Mouse (Mus musculus) urinary bladder, postnatal 4 days (tissue): Measurements from ENCODE around the gene Megf11.

Experiments used
- DNase-seq, 2 experiments: peaks; one replicate each; pipeline ENCODE4 v3.0.0; 2021 to 2022; ENCODE audit warnings: low spot score in 2 of 2

Megf11 gene

DNA sequence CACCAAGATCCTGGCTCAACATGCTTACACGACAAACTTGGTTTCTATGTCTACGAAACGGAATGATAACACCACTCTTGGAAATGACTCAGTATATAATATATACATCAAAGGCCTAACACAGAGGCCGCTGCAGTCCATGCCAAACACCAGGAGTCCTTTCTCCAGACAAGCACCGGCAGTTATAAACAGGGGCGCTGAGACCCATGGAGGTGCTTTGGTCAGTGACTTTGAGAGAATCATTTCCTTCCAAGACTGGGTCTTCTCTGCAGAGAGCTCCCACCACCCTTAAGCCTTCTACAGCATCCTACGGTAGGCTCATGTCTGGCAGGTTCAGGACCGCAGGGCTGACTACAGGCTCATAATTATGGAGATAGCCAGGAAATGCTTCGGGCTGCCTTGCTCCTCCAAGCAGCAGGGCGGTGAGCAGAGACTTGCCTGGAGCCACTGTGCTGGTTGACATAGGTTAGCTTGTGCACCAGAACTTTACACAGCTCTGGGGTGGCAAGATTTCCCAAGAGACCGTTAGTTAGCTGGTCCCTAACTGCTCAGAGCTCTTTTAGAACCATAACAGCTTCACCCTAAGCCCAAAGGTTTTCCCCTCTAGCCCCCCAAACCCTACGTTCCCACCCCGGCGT, 219.8 kb downstream of the Megf11 start:
- no peak for DNase-seq

DNA sequence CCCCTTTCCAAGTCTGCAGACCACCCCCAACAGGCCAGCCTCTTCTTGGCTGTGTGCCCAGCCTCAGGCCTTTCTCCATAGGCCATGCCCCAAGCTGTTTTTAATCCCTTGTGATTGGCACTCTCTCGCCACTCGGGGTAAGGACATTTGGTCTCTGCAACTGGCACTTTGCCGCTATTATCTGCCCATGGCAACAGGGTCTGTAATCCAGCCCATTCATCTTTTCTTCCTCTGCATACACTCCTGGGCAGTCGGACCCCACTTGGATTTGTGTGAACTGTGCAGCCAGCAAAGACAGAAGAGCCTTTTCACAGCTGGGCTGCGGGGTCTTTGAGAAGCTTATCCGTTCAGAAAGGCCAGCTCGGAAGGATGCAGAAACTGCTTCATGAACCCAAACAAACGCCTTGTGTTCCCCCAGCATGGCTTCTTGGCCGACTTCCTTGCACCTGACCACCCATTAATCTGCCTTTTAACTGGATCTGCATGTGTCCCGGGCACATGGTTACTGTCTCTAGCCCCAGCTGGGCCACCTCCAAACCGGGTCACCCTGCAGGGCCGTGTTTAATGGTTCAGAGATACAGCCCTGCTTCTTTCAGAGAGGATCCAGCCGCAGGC, 220.4 kb downstream of the Megf11 start:
- no peak for DNase-seq

DNA sequence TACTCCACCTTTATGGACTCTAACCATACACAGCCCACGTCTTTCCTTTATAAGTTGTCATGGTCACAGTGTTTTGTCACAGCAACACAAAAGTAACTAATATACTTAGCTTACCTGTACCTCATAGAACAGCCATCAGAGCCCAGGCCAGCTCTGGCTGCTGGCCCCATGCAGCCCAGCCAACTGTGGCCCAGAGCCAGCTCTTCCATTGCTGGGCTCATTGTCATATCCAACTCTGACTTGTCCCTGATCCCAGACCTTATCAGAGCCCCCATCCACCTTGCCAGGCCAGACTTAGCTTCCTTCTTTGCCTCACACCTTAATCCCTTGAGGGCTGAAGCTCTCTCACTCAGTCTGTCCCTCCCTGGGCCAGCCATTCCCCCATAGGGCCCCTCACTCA, 221.6 kb downstream of the Megf11 start:
- DNase-seq, result no peak

- no peak for DNase-seq
Observed at GRCm38 (mm10) chr9:64609546-64609945, 224.1 kb downstream of the Megf11 start.

GRCm38 (mm10) chr9:64612121-64612983, 226.9 kb downstream of the Megf11 start:
- DNase-seq, result no peak

DNA sequence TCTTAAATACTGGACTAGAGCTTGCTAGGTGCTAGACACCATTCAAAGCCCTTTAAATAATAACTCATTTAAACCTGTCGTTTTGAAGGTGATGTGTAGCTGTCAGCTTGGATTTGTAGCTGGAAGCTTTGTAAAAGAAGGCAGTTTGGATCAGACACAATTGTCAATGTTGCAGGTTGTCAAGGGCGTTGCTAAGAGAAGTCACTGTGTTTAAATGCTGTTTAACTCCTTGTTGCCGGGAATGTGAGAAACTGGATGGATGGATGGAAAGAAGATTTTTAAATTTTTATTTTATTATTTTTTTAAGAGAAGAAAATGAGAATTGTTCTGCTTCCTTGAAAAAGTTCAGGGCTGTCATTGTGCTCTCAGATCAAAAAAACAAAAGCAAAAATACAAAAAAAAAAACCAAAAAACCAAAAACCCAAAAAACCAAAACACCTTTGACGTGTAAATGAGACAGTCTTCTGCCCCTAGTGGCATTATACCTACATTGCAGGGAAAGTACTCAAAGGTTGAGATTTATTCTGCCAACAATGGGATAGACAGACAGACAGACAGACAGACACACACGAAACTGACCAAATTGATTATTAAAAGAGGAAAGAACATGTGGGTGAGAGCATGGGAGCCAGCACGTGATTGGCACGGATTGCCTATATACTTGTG, 227.7 kb downstream of the Megf11 start:
- no peak for DNase-seq

- no peak for DNase-seq
Observed at GRCm38 (mm10) chr9:64617413-64617812, 232.0 kb downstream of the Megf11 start.

DNA sequence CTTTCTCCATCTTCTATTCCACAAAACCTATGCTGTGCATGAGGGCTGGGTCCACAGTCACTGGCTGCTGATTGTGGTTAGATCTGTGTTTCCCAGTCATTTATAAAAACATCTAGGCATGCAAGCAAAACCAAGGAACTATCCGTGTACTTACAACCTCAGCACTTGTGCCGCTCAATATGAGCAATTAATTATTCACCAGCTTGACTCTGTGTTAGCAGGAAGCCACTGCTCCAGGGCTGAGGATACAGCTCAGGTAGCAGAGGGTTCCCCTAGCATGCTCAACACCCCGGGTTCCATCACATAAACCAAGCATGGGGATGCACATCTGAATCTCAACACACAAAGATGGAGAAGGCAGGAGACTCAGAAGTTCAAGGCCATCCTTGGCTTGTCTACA, 233.0 kb downstream of the Megf11 start:
- DNase-seq, result no peak

DNA sequence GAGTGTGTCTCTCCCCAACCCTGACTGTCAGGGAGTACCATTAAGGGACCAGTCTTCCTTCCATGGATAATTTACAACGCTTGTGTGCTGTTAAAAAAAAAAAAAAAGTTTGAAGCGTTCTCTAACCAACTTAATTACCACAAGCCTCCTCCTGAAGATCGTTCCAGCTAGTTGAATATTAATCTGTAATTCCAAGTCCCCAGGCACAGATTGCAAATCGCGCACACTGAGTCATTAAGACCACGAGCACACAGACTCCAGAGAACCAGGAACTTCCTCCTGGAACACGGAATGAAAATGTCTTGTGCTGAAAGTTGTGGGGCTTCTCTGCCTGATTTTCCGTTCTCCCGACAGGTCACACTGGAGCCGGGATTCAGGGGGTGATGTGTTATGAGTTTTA, 234.0 kb downstream of the Megf11 start:
- no peak for DNase-seq

- no peak for DNase-seq
Observed at GRCm38 (mm10) chr9:64620596-64620995, 235.2 kb downstream of the Megf11 start.

- no peak for DNase-seq
Observed at GRCm38 (mm10) chr9:64621499-64622296, 236.3 kb downstream of the Megf11 start.

GRCm38 (mm10) chr9:64623361-64623760, 237.9 kb downstream of the Megf11 start:
- DNase-seq, result no peak

- peak in 1 of 2 experiments; percentile 24 for DNase-seq
Observed at GRCm38 (mm10) chr9:64624536-64624935, 239.1 kb downstream of the Megf11 start.

GRCm38 (mm10) chr9:64629802-64630201, 244.4 kb downstream of the Megf11 start:
- no peak for DNase-seq

DNA sequence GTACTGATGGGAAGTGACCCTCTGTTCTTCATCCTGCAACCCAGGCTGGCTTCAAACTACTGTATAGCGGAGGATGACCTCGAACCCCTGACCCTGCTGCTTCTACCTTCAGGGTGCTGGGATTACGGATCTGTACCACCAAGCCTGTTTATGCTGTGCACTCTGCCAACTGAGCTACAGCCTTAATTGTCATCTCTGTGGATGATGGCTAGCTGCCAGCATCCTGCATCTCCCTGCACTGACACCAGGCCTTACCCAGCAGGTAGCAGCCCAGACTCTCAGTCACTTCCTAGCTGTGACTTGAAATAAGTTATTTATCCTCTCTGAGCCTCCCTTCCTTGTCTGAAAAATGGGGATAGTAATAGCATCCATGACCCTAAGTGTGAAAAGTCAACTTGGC, 247.7 kb downstream of the Megf11 start:
- no peak for DNase-seq

- no peak for DNase-seq
Observed at GRCm38 (mm10) chr9:64636111-64636510, 250.7 kb downstream of the Megf11 start.

DNA sequence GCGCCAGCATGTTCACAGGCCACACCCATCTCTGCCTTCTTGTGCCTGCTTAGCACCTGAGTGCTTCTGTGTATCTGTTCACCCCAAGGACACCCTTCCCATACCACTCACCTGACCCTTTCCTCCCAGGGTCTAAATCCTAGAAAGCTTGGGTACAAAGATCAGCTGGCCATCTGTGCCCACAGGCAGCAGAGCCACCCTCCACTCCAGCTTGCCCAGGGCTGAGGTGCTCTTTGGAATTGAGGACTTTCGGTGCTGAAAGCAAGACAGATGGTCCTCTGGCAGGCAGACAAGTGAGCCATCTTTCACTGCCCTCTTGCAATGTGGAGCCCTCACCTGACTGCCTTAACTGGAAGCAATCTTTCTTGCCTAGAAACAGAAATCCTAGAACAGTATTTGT, 251.5 kb downstream of the Megf11 start:
- no peak for DNase-seq

DNA sequence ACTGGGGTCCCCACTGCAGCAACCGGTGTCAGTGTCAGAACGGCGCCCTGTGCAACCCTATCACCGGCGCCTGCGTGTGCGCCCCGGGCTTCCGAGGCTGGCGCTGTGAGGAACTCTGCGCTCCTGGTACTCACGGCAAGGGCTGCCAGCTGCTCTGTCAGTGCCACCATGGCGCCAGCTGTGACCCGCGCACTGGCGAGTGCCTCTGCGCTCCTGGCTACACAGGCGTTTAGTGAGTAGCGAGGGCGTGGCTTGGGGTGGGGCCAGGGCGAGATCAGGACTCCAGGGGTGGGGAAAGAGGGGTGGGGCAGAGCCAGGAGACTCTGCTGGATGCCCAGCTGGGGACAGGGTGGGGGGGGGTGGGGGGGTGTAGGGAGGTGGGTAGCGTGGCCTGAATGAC, 252.8 kb downstream of the Megf11 start:
- no peak for DNase-seq

DNA sequence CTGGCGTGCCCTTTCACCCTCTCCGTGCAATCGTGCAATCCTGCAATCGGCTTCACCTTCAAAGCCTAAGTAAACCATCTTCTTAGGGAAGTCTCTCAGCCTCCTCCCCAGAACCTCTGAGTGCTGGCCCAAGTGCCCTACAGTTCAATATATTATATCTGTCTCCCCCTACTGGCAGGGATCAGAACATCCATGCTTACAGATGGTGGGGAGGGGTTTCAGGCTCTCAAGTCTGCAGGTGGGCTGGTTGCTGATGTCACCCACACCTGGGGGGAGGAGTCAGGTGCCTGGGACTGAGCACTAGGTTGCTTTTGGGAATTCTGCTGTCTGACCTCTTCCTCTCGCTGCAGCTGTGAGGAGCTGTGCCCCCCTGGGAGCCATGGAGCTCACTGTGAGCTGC, 254.2 kb downstream of the Megf11 start:
- DNase-seq, result no peak

DNA sequence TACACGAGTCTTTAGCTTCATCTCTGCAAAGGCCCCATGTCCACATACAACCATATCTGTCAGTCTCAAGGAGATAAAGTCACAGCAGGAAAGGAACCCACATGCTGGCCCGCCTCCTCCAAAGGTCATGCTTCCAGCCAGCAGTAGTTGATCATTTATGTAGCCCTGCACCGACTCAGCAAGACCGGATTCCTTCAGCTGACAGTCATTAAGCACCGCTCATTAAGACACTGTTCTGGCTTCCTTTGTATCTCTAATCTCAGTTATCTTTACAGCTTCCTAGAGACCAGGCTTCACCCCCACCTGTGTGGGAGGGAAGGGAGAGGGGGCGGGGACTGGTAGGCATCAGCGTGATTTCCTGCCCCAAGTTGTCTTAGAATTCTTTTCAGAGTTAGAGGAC, 258.7 kb downstream of the Megf11 start:
- DNase-seq, result no peak

DNA sequence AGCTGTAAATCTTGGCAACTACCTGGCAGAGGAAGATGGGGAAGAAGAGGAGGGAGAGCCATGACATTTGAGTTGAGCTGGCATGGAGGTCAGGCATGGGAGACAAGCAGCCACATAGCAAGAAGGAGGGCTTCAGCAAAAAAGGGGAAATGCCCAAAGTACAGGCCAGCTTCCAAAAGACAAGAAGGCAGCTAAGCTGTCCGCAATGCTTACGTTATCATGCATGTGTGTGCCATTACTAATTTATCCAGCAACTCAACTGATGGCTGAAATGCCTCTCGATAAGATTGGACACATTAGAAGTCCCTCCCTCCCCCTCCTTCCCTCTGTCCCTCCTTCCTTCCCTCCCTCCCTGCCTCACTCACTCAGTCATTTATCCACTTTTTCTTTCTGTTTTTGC, 260.0 kb downstream of the Megf11 start:
- DNase-seq, result no peak

DNA sequence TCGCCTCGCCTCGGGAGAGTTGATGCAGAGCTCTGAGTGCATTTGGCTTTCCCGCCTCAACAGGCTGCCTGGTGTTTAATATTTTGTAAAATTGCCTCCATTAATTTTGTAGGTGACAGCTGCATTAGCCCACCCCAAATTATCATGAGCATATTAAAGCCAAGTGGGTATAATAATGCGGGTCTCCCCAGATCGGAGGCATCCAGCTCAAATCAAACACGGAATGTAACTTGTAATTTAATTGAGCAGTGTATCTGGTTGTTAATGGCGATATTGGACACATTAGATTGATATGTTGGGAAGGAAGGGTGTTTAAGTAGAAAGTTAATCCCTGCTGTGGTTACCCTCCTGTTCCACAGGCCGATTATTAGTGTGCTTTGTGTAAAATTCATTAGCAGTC, 264.0 kb downstream of the Megf11 start:
- no peak for DNase-seq
